Mouse (Mus musculus) erythroblast, embryonic 14.5 days (primary cell): Measurements from ENCODE around the gene Gbp8. TPM values are rescaled to one million over a fixed set of nuclear protein-coding genes. Genes with fewer than 3 reads are reported as not detected.

Experiments used
- H3K27me3 ChIP-seq: 2 replicates; pipeline ENCODE4 v1.6.1; 2012; ENCODE audit warnings: inconsistent platforms; ENCODE audit not compliant: control insufficient read depth
- H3K36me3 ChIP-seq: 2 replicates; pipeline ENCODE4 v1.6.1; 2012; ENCODE audit warnings: mild to moderate bottlenecking, inconsistent platforms; ENCODE audit not compliant: control insufficient read depth
- H3K4me1 ChIP-seq: 2 replicates; pipeline ENCODE4 v1.6.1; 2012; ENCODE audit warnings: inconsistent platforms; ENCODE audit not compliant: control insufficient read depth
- H3K4me3 ChIP-seq: replicated peaks from 2 replicates; pipeline ENCODE3; 2012; ENCODE audit warnings: moderate library complexity, mild to moderate bottlenecking, inconsistent platforms
- H3K9me3 ChIP-seq: 2 replicates; pipeline ENCODE4 v1.6.1; 2012; ENCODE audit warnings: low read length, inconsistent platforms, mixed read lengths; ENCODE audit not compliant: control insufficient read depth
- GATA1 ChIP-seq: IDR thresholded peaks from 2 replicates; pipeline ENCODE4 v1.6.1; 2012; ENCODE audit warnings: low read length, inconsistent platforms, mixed read lengths
- TAL1 ChIP-seq: IDR thresholded peaks from 3 replicates; pipeline ENCODE4 v1.6.1; 2012; ENCODE audit warnings: low read length, inconsistent platforms, mixed read lengths
- polyA plus RNA-seq: library from polyadenylated mRNA; stranded (reverse); fragments of >175 nt; gene quantifications from 2 replicates; pipeline ENCODE4 v1.2.3, GENCODE M21; 2012

Gbp8 gene
- polyA plus RNA-seq, 1 experiment, result 0.03 TPM

- TF ChIP-seq TAL1 (no peak), GATA1 (no peak)
- H3K27me3 ChIP-seq, result no peaks in the 10 kb centered on the region
- H3K36me3 ChIP-seq, result no peaks in the 10 kb centered on the region
- H3K4me3 ChIP-seq, result no peak within 1 kb of the TSS
- H3K9me3 ChIP-seq, result no peaks in the 10 kb centered on the region
- H3K4me1 ChIP-seq, result no peaks in the 10 kb centered on the region
Observed at GRCm38 (mm10) chr5:104982535-104982934, 156.8 kb downstream of the Gbp8 start, which contains the start of gene Abcg3. Gene Abcg3, minus strand, starts transcription at chr5:104982718.

DNA sequence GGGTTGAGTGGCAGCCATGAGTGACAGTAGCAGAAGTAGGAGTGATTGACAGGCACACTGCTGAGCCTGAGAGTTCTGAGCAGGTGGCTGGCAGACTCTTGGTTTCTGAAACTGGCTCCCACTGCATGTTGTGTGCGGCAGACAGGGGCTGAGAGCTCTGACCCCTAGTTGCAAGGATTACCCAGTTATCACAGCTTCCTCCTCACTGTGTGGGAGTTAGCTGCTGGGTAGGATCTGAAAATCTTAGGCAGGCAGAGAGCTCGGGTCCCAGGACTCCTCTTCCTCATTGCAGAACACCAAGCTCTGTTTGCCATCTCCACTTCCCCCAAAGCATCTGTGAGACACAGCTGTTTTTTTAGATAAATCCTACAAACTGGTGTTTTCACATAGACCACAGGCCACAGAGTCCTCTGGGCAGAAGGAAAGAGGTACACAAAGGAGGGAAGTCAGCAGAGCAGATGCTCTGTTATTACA, 160.3 kb downstream of the Gbp8 start:
- H3K4me3 ChIP-seq, result no peak overlapping the region
- H3K4me1 ChIP-seq, result no peaks in the 10 kb centered on the region
- H3K27me3 ChIP-seq, result no peaks in the 10 kb centered on the region
- H3K36me3 ChIP-seq, result no peaks in the 10 kb centered on the region
- no peak for TF ChIP-seq GATA1
- no peak for TF ChIP-seq TAL1
- no peaks in the 10 kb centered on the region for H3K9me3 ChIP-seq

Other genes with a start within 250 kb of the Gbp8 start
- gene Abcg3, start 156.8 kb downstream of the Gbp8 start, polyA plus RNA-seq, result not detected in 2 replicates
- 0.01 TPM in 1 of 2 replicates, not detected in the other for gene Gbp9, start within 50 bp of the Gbp8 start, polyA plus RNA-seq
- 0.10 TPM in 1 of 2 replicates, not detected in the other for gene Gbp4, start within 50 bp of the Gbp8 start, polyA plus RNA-seq
- gene Gbp10, start 100.0 kb upstream of the Gbp8 start, polyA plus RNA-seq, result not detected in 2 replicates
- gene Gm43302, start 154.2 kb upstream of the Gbp8 start, polyA plus RNA-seq, result 0.01 TPM in 1 of 2 replicates, not detected in the other
- not detected in 2 replicates for gene Gbp6, start 154.2 kb upstream of the Gbp8 start, polyA plus RNA-seq